Mouse (Mus musculus) heart, adult 2 months (tissue): ENCODE measurements around the gene Gpd1.

Source experiments
- CTCF ChIP-seq: fragments of 200-600 bp; IDR thresholded peaks from 2 replicates; pipeline ENCODE4 v1.8.1; 2022; ENCODE audit warnings: antibody characterized with exemption, mild to moderate bottlenecking, moderate library complexity
- EP300 ChIP-seq: fragments of 200-500 bp; IDR thresholded peaks from 2 replicates; pipeline ENCODE4 v1.6.1; 2011; ENCODE audit warnings: low read depth, low read length, control low read depth; ENCODE audit not compliant: insufficient read depth
- POLR2A ChIP-seq: fragments of 200-500 bp; IDR thresholded peaks from 2 replicates; pipeline ENCODE4 v1.6.1; 2011; ENCODE audit warnings: mild to moderate bottlenecking, low read depth, low read length, control low read depth; ENCODE audit not compliant: insufficient read depth

DNA sequence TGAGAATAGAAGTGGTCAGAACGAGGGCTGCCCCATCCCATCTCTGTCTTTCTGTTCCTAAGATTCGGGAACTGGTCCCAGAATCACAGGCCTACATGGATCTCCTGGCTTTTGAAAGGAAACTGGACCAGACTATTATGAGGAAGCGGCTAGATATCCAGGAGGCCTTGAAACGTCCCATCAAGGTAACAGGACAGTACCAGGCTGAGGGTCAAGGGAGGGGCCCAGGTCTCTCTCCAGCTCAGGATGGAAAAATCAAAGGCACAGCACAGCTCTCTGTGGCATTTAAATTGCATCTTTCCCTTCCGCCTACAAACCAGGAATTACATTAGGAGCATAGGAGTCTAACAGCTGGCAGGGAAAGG lies 13.7 kb upstream of the Gpd1 start:
- no peak for TF ChIP-seq CTCF
- no peak for TF ChIP-seq POLR2A
- TF ChIP-seq EP300 = no peak
